Mouse (Mus musculus): Measurements from ENCODE around the gene Rpl36.

GRCm38 (mm10) chr17:56593527-56594271 lies 19.5 kb upstream of the Rpl36 start:
- TF ChIP-seq CTCF (IDR thresholded peaks at IDR 0.05; ENCODE audit: control insufficient read depth, insufficient read depth, insufficient read length) (no peak), CEBPB (IDR thresholded peaks at IDR 0.05; ENCODE audit: low read depth) (no peak), FOSL1 (IDR thresholded peaks at IDR 0.05; ENCODE audit: insufficient read depth, low read length, poor library complexity, severe bottlenecking) (no peak), MAX (IDR thresholded peaks at IDR 0.05) (no peak), USF1 (IDR thresholded peaks at IDR 0.05; ENCODE audit: low read depth) (no peak)

Data from C2C12 (cell line).